Mouse (Mus musculus): Measurements from ENCODE around the gene Gm8764. TPM values are rescaled to one million over a fixed set of nuclear protein-coding genes. Genes with fewer than 3 reads are reported as not detected.

The Gm8764 gene
- polyA plus RNA-seq, 1 experiment: not detected

- H3K4me3 ChIP-seq (ENCODE audit: low read depth, low read length): no peak overlapping the region
- no peaks in the 10 kb centered on the region for H3K9me3 ChIP-seq (replicated peaks; ENCODE audit: control insufficient read depth, insufficient read depth, low read length, poor library complexity, severe bottlenecking)
- no peaks in the 10 kb centered on the region for H3K36me3 ChIP-seq (ENCODE audit: control insufficient read depth, insufficient read depth, low read length, poor library complexity, severe bottlenecking)
- H3K9ac ChIP-seq (ENCODE audit: low read depth, poor library complexity, severe bottlenecking): no peak overlapping the region
- H3K27ac ChIP-seq (ENCODE audit: insufficient read depth, low read length): no peak overlapping the region
- H3K4me1 ChIP-seq (ENCODE audit: control insufficient read depth, insufficient read depth, low read length): no peaks in the 10 kb centered on the region
- H3K27me3 ChIP-seq (ENCODE audit: control insufficient read depth, insufficient read depth, low read length, poor library complexity, severe bottlenecking): no peaks in the 10 kb centered on the region
- TF ChIP-seq EP300 (IDR thresholded peaks at IDR 0.05; ENCODE audit: insufficient read depth, low read depth, low read length) (no peak), POLR2A (IDR thresholded peaks at IDR 0.05; ENCODE audit: insufficient read depth, low read length) (no peak), CTCF (IDR thresholded peaks at IDR 0.05; ENCODE audit: low read depth, low read length) (no peak)
Measured at GRCm38 (mm10) chr10:104209655-104210054, 49.8 kb downstream of the Gm8764 start.

- Histone ChIP-seq H3K9ac (ENCODE audit: low read depth, poor library complexity, severe bottlenecking) (no peak overlapping the region), H3K9me3 (replicated peaks; ENCODE audit: control insufficient read depth, insufficient read depth, low read length, poor library complexity, severe bottlenecking) (no peaks in the 10 kb centered on the region), H3K36me3 (ENCODE audit: control insufficient read depth, insufficient read depth, low read length, poor library complexity, severe bottlenecking) (no peaks in the 10 kb centered on the region), H3K27ac (ENCODE audit: insufficient read depth, low read length) (no peak overlapping the region), H3K4me1 (ENCODE audit: control insufficient read depth, insufficient read depth, low read length) (no peaks in the 10 kb centered on the region), H3K27me3 (ENCODE audit: control insufficient read depth, insufficient read depth, low read length, poor library complexity, severe bottlenecking) (no peaks in the 10 kb centered on the region), H3K4me3 (ENCODE audit: low read depth, low read length) (no peak overlapping the region)
- TF ChIP-seq POLR2A (IDR thresholded peaks at IDR 0.05; ENCODE audit: insufficient read depth, low read length) (no peak), CTCF (IDR thresholded peaks at IDR 0.05; ENCODE audit: low read depth, low read length) (no peak)
Measured at GRCm38 (mm10) chr10:104210268-104210990, 50.6 kb downstream of the Gm8764 start.

Other genes with a start within 250 kb of the Gm8764 start
- not detected in 2 replicates for gene Gm21293, start 17.0 kb upstream of the Gm8764 start, polyA plus RNA-seq (2011; ENCODE audit: insufficient read depth, insufficient read length, low read depth, missing spikeins)
- gene Gm6763, start 8.5 kb upstream of the Gm8764 start, polyA plus RNA-seq (2011; ENCODE audit: insufficient read depth, insufficient read length, low read depth, missing spikeins): not detected in 2 replicates
- gene Gm21304, start 8.5 kb downstream of the Gm8764 start, polyA plus RNA-seq (2011; ENCODE audit: insufficient read depth, insufficient read length, low read depth, missing spikeins): not detected in 2 replicates
- not detected in 2 replicates for gene Gm21312, start 17.0 kb downstream of the Gm8764 start, polyA plus RNA-seq (2011; ENCODE audit: insufficient read depth, insufficient read length, low read depth, missing spikeins)
- not detected in 2 replicates for gene Gm20765, start 25.5 kb downstream of the Gm8764 start, polyA plus RNA-seq (2011; ENCODE audit: insufficient read depth, insufficient read length, low read depth, missing spikeins)
- not detected in 2 replicates for gene Gm4340, start 34.0 kb downstream of the Gm8764 start, polyA plus RNA-seq (2011; ENCODE audit: insufficient read depth, insufficient read length, low read depth, missing spikeins)

Measured in ES-Bruce4 (cell line).